Mouse (Mus musculus): ENCODE measurements around the gene Pard3.

DNA sequence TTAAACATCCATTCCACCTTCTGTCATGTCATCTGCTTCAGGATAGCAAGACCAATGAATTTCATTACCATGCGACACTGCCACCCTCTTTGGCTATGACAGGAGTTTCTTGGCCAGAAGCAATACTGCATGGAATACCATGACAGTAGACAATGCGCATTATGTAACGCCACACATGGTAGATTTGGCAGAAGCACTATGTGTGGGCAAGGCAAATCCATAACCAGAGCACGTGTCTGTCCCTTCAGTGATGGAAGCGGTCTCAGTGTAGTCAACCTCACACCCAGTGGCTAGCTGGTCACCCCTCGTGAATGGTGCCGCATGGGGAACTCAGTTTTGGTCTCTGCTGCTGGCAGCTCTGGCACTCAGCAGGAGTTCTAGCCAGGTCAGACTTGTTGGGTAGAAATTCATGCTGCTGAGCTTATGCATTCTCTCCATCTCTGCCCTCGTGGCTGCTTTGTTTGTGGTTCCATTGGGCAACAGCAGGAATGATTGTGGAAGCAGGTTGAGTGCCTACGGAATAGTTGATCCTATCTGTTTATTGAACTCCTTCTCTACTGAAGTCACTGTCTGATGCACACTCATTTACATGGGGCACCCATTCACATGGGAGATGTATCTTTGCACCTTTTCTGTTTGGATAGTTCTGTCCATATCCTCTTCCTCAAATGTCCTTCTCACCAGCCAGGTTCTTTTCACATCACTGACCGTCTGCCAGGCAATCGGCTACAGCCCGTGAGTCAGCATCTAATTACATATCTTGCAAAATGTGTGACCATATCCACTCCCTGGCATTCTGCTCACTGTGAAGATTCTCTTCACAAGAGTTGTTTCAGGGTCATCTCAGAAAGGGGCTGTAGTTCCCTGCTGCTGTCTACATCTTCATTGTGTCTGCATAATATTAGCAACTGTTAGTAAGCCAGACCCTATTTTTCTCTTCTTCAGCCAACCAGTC lies 100.9 kb downstream of the Pard3 start:
- TF ChIP-seq EP300 (IDR thresholded peaks at IDR 0.05; ENCODE audit: low read depth) (no peak), CTCF (IDR thresholded peaks at IDR 0.05; ENCODE audit: low read depth) (no peak)
